Mouse (Mus musculus): Measurements from ENCODE around the gene Zfp598. TPM values are rescaled to one million over a fixed set of nuclear protein-coding genes. Genes with fewer than 3 reads are reported as not detected.
"Not testable (repeated sequence)": the region's sequence is repeated elsewhere in the genome, so short reads cannot be mapped to it uniquely, and the experiment has no call there.

The Zfp598 gene
- polyA plus RNA-seq, 1 experiment = 89.8 TPM

- DNase-seq = peak; percentile 84
- WGBS = 4% methylated on average over 19 of the region's 19 CpGs
- TF ChIP-seq POLR2A (IDR thresholded peaks at IDR 0.05; ENCODE audit: borderline replicate concordance, extremely low read depth, low read depth, low read length) (no peak), CTCF (IDR thresholded peaks at IDR 0.05; ENCODE audit: insufficient read depth, low read length) (peak; percentile 86)
- H3K4me1 ChIP-seq (ENCODE audit: control insufficient read depth, insufficient read depth, low read length) = peaks cover 18% of the 10 kb centered on the region
- peak overlapping the region; percentile 27 for H3K4me3 ChIP-seq (replicated peaks; ENCODE audit: extremely low read depth, low read depth, low read length)
These were observed 15.3 kb upstream of the Zfp598 start for GRCm38 (mm10) chr17:24653967-24654710.

GRCm38 (mm10) chr17:24654969-24655368 is 14.5 kb upstream of the Zfp598 start:
- no peak for DNase-seq
- H3K4me1 ChIP-seq (ENCODE audit: control insufficient read depth, insufficient read depth, low read length) = peaks cover 18% of the 10 kb centered on the region
- WGBS = 63% methylated on average over 4 of the region's 4 CpGs
- TF ChIP-seq POLR2A (IDR thresholded peaks at IDR 0.05; ENCODE audit: borderline replicate concordance, extremely low read depth, low read depth, low read length) (no peak), CTCF (IDR thresholded peaks at IDR 0.05; ENCODE audit: insufficient read depth, low read length) (no peak)
- no peak overlapping the region for H3K4me3 ChIP-seq (replicated peaks; ENCODE audit: extremely low read depth, low read depth, low read length)

DNA sequence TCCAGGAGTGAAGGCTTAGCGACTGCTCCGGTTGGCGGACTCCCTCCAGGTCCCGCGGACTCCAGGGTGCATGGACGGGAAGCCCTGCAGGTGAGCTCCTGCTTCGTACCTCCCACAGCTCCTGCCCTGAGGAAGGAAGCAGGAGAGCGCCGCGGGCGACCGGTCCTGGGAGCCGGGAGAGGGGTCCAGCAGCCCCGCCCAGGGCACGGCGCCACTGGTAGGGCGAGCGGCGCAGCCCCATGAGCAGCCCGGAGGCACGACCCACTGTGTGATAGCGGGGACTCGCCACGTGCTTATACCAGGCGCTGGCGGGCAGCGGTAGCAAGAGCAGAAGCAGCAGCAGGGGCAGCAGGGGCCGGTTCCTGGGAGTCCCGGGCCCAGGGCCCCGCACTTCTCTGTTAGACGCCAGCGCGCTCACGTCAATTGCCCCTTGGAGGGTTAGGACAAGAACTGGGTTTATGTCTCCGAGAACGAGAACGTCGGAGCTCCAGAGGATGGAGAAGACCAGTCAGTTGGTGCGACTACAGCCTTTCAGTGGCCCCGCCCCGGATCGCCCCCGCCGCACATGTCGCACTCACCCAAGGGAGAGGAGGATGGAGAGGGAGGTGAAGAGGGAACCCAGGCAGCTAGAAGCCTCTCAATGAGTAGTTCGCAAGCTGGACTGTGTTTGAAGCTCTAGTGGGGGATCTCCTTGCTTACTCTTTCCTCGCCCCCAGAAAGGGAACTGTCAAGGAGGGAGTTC is 11.3 kb upstream of the Zfp598 start, which contains the start of gene Npw:
TSS of gene Npw (minus strand) at position 441 of the 742 bp plus-strand sequence.
- Histone ChIP-seq H3K4me1 (ENCODE audit: control insufficient read depth, insufficient read depth, low read length) (peaks cover 4% of the 10 kb centered on the region; the same call in 1 of the 2 replicates), H3K4me3 (replicated peaks; ENCODE audit: extremely low read depth, low read depth, low read length) (peak within 1 kb of the TSS; percentile 40)
- no peak for TF ChIP-seq POLR2A (IDR thresholded peaks at IDR 0.05; ENCODE audit: borderline replicate concordance, extremely low read depth, low read depth, low read length)
- TF ChIP-seq CTCF (IDR thresholded peaks at IDR 0.05; ENCODE audit: insufficient read depth, low read length) = no peak
- 5% methylated on average over 47 of the region's 47 CpGs for WGBS
- DNase-seq = peak; percentile 59

DNA sequence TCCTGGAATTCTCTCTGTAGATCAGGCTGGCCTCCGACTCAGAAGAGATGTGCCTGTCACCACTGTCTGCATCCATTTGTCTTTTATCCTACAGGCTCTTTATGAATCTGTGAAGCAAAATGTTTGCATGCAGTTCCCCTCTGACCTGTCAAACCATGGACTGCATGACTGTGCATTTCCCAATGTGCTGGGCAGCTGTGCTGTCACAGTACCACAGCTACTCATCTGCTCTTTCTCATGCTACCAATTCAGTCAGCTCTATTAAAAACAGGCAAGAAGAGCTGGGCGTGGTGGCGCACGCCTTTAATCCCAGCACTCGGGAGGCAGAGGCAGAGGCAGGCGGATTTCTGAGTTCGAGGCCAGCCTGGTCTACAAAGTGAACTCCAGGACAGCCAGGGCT is 2.5 kb upstream of the Zfp598 start:
- peaks cover 11% of the 10 kb centered on the region for H3K4me1 ChIP-seq (ENCODE audit: control insufficient read depth, insufficient read depth, low read length)
- WGBS = 49% methylated on average over 7 of the region's 7 CpGs
- not testable (repeated sequence) for DNase-seq; H3K4me3 ChIP-seq (replicated peaks; ENCODE audit: extremely low read depth, low read depth, low read length)

- TF ChIP-seq CTCF (IDR thresholded peaks at IDR 0.05; ENCODE audit: insufficient read depth, low read length) = peak; percentile 64
- TF ChIP-seq POLR2A (IDR thresholded peaks at IDR 0.05; ENCODE audit: borderline replicate concordance, extremely low read depth, low read depth, low read length) = no peak
- peaks cover 11% of the 10 kb centered on the region for H3K4me1 ChIP-seq (ENCODE audit: control insufficient read depth, insufficient read depth, low read length)
- 17% methylated on average over 6 of the region's 6 CpGs for WGBS
- DNase-seq = peak; percentile 68
- H3K4me3 ChIP-seq (replicated peaks; ENCODE audit: extremely low read depth, low read depth, low read length) = no peak overlapping the region
These were observed 2.1 kb upstream of the Zfp598 start for GRCm38 (mm10) chr17:24667416-24667815.

- not testable (repeated sequence) for DNase-seq
- Histone ChIP-seq H3K4me3 (replicated peaks; ENCODE audit: extremely low read depth, low read depth, low read length) (peak overlapping the region; percentile 69), H3K4me1 (ENCODE audit: control insufficient read depth, insufficient read depth, low read length) (peaks cover 13% of the 10 kb centered on the region)
- WGBS = 7% methylated on average over 15 of the region's 15 CpGs
These were observed 308 bp upstream of the Zfp598 start for GRCm38 (mm10) chr17:24669214-24669544.

GRCm38 (mm10) chr17:24670246-24670844 is 858 bp downstream of the Zfp598 start:
- Histone ChIP-seq H3K4me1 (ENCODE audit: control insufficient read depth, insufficient read depth, low read length) (peaks cover 16% of the 10 kb centered on the region), H3K4me3 (replicated peaks; ENCODE audit: extremely low read depth, low read depth, low read length) (peak overlapping the region; percentile 76)
- WGBS = 3% methylated on average over 8 of the region's 8 CpGs
- no peak for DNase-seq
- TF ChIP-seq POLR2A (IDR thresholded peaks at IDR 0.05; ENCODE audit: borderline replicate concordance, extremely low read depth, low read depth, low read length) = no peak
- no peak for TF ChIP-seq CTCF (IDR thresholded peaks at IDR 0.05; ENCODE audit: insufficient read depth, low read length)

DNA sequence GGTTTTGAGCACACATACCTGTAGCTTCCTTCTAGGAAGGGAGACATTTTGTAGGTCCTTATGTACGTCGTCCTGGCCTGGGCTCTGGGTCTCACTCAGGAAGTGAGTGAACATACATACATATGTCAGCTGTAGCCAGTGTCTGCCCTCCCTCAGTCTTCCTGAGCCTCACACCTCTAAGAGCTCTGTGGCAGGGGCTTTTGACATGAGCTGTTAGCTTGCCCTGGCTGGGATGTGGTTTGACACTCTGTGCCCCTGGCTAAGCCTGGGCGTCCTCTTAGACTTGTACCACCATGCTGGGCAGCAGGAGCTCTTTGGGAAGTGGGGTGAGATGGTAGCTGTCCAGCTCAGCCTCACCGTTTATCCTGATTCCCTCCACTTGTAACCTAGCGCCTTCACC is 1.9 kb downstream of the Zfp598 start:
- WGBS = 40% methylated on average over 5 of the region's 5 CpGs
- no peak for TF ChIP-seq CTCF (IDR thresholded peaks at IDR 0.05; ENCODE audit: insufficient read depth, low read length)
- TF ChIP-seq POLR2A (IDR thresholded peaks at IDR 0.05; ENCODE audit: borderline replicate concordance, extremely low read depth, low read depth, low read length) = no peak
- H3K4me3 ChIP-seq (replicated peaks; ENCODE audit: extremely low read depth, low read depth, low read length) = no peak overlapping the region
- peaks cover 16% of the 10 kb centered on the region for H3K4me1 ChIP-seq (ENCODE audit: control insufficient read depth, insufficient read depth, low read length)
- no peak for DNase-seq

DNA sequence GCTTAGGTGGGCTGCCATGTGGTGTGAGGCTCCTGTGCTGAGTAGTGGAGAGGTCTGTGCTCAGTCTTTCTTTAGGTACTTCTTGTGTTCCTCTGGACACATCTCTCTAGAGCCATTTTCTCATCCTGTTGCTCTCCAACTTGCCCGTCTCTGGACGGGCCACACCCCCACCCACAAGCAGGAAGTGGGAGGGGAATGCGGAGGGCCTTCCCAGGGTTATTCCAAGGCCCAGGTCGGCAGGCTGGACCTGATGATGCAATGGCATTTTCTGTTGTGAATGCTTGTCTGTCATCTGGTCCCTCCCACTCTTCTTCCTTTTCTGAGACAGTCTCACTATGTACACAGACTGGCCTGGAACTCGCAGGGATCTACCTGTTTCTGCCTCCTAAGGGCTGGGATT is 2.7 kb downstream of the Zfp598 start:
- 5% methylated on average over 5 of the region's 5 CpGs for WGBS
- Histone ChIP-seq H3K4me3 (replicated peaks; ENCODE audit: extremely low read depth, low read depth, low read length) (no peak overlapping the region), H3K4me1 (ENCODE audit: control insufficient read depth, insufficient read depth, low read length) (peaks cover 16% of the 10 kb centered on the region)
- no peak for TF ChIP-seq CTCF (IDR thresholded peaks at IDR 0.05; ENCODE audit: insufficient read depth, low read length)
- TF ChIP-seq POLR2A (IDR thresholded peaks at IDR 0.05; ENCODE audit: borderline replicate concordance, extremely low read depth, low read depth, low read length) = no peak
- DNase-seq = no peak

DNA sequence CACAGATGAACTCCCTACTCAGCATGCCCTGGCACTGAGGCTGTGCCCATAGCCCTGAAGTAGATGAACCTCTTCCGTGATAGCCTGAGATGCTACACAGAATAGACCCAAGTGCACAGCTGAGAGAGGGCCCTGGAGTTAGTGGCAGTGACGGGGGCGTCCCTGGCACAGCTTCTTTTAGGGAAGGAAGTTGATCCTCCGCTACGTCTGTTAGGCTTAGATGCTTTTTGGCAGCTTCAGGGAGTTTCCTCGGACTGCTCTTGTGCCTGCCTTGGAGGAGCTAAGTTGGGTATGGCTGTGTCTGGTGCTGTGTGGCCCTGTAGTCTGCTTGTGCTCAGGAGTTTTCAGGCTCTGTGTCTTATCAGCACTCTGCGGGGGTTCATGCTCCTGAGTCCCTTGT is 4.8 kb downstream of the Zfp598 start:
- TF ChIP-seq POLR2A (IDR thresholded peaks at IDR 0.05; ENCODE audit: borderline replicate concordance, extremely low read depth, low read depth, low read length) (no peak), CTCF (IDR thresholded peaks at IDR 0.05; ENCODE audit: insufficient read depth, low read length) (no peak)
- WGBS = 48% methylated on average over 7 of the region's 7 CpGs
- DNase-seq = no peak
- peaks cover 14% of the 10 kb centered on the region for H3K4me1 ChIP-seq (ENCODE audit: control insufficient read depth, insufficient read depth, low read length)
- H3K4me3 ChIP-seq (replicated peaks; ENCODE audit: extremely low read depth, low read depth, low read length) = no peak overlapping the region
